Mouse (Mus musculus) limb, embryonic 13.5 days (tissue): ENCODE results near the gene Hacd2. TPM values are rescaled to one million over a fixed set of nuclear protein-coding genes. Genes with fewer than 3 reads are reported as not detected.

Experiments used
- ATAC-seq: fragments of 200-750 bp; cut with Nextera tagmentation; 2 replicates; pipeline ENCODE4 v1.8.0; 2017; ENCODE audit warnings: low read depth, moderate number of reproducible peaks, moderate TSS enrichment; ENCODE audit not compliant: low FRiP score
- H3K27ac ChIP-seq: fragments of 300-500 bp; sonication (generic); 2 replicates; pipeline ENCODE4 v1.5.1; 2015; ENCODE audit warnings: inconsistent platforms, mild to moderate bottlenecking, moderate library complexity
- H3K27me3 ChIP-seq: fragments of 300-500 bp; sonication (generic); 2 replicates; pipeline ENCODE4 v1.6.1; 2015; ENCODE audit warnings: mild to moderate bottlenecking, inconsistent platforms
- H3K36me3 ChIP-seq: fragments of 300-500 bp; sonication (generic); 2 replicates; pipeline ENCODE4 v1.6.1; 2015; ENCODE audit warnings: inconsistent platforms, mild to moderate bottlenecking, moderate library complexity
- H3K4me1 ChIP-seq: fragments of 300-500 bp; sonication (generic); 2 replicates; pipeline ENCODE4 v1.6.1; 2015; ENCODE audit warnings: inconsistent platforms
- H3K4me2 ChIP-seq: fragments of 300-500 bp; sonication (generic); replicated peaks from 2 replicates; pipeline ENCODE4 v1.6.1; 2015; ENCODE audit warnings: inconsistent platforms, mild to moderate bottlenecking, moderate library complexity
- H3K4me3 ChIP-seq: fragments of 300-500 bp; sonication (generic); 2 replicates; pipeline ENCODE4 v1.5.1; 2015; ENCODE audit warnings: moderate library complexity, mild to moderate bottlenecking, inconsistent platforms
- H3K9ac ChIP-seq: fragments of 300-500 bp; sonication (generic); 2 replicates; pipeline ENCODE4 v1.6.1; 2015; ENCODE audit warnings: mild to moderate bottlenecking, inconsistent platforms
- H3K9me3 ChIP-seq: fragments of 300-500 bp; sonication (generic); 2 replicates; pipeline ENCODE4 v1.6.1; 2016; ENCODE audit warnings: inconsistent platforms
- WGBS: fragments of 180-500 bp; shearing (Covaris S2); methylation state at CpG from one replicate; pipeline ENCODE4 v1.1.7; 2015; 5-methylcytosine and 5-hydroxymethylcytosine counted together
- polyA plus RNA-seq: library from polyadenylated mRNA; unstranded; fragments of >200 nt; fragmentation: Nextera tagmentation; extraction: Ambion mirVana; gene quantifications from 2 replicates; pipeline ENCODE4 v1.2.1, GENCODE M21; 2015

Gene Hacd2
- polyA plus RNA-seq, 1 experiment from 2014 or later, result 79.2 TPM

- Histone ChIP-seq H3K27me3 (no peaks in the 10 kb centered on the region; the same call in 1 of the 2 replicates), H3K36me3 (no peaks in the 10 kb centered on the region), H3K4me1 (peaks cover 47% of the 10 kb centered on the region), H3K4me3 (no peak overlapping the region), H3K27ac (no peak overlapping the region), H3K4me2 (no peak overlapping the region), H3K9me3 (no peaks in the 10 kb centered on the region), H3K9ac (no peak overlapping the region)
- WGBS, result 81% methylated on average over 10 of the region's 10 CpGs
- no peak for ATAC-seq
Observed at GRCm38 (mm10) chr16:34993694-34994330, 28.4 kb upstream of the Hacd2 start.

- peaks cover under 1% of the 10 kb centered on the region; the same call in 1 of the 2 replicates for H3K27me3 ChIP-seq
- H3K9ac ChIP-seq, result no peak overlapping the region
- 73% methylated on average over 9 of the region's 9 CpGs for WGBS
- H3K4me1 ChIP-seq, result peaks cover 47% of the 10 kb centered on the region
- H3K4me2 ChIP-seq, result no peak overlapping the region
- no peak overlapping the region for H3K27ac ChIP-seq
- no peak for ATAC-seq
- no peaks in the 10 kb centered on the region for H3K36me3 ChIP-seq
- no peak overlapping the region for H3K4me3 ChIP-seq
- H3K9me3 ChIP-seq, result no peaks in the 10 kb centered on the region
Observed at GRCm38 (mm10) chr16:34994641-34995141, 27.5 kb upstream of the Hacd2 start.

- Histone ChIP-seq H3K9me3 (no peaks in the 10 kb centered on the region), H3K4me1 (peaks cover 57% of the 10 kb centered on the region), H3K4me2 (no peak overlapping the region), H3K36me3 (no peaks in the 10 kb centered on the region), H3K27ac (peak overlapping the region; percentile 52; the same call in 1 of the 2 replicates), H3K27me3 (peaks cover 7% of the 10 kb centered on the region; the same call in 1 of the 2 replicates), H3K4me3 (no peak overlapping the region), H3K9ac (no peak overlapping the region)
- 43% methylated on average over 5 of the region's 5 CpGs for WGBS
- ATAC-seq, result no peak
Observed at GRCm38 (mm10) chr16:34996133-34996532, 26.1 kb upstream of the Hacd2 start.

GRCm38 (mm10) chr16:34997052-34997451 lies 25.2 kb upstream of the Hacd2 start:
- no peak for ATAC-seq
- Histone ChIP-seq H3K27ac (no peak overlapping the region), H3K9ac (no peak overlapping the region), H3K4me1 (peaks cover 54% of the 10 kb centered on the region), H3K4me3 (no peak overlapping the region), H3K36me3 (no peaks in the 10 kb centered on the region), H3K27me3 (peaks cover 7% of the 10 kb centered on the region; the same call in 1 of the 2 replicates), H3K9me3 (no peaks in the 10 kb centered on the region), H3K4me2 (no peak overlapping the region)
- 63% methylated on average over 4 of the region's 4 CpGs for WGBS

GRCm38 (mm10) chr16:34997576-34997975 lies 24.7 kb upstream of the Hacd2 start:
- Histone ChIP-seq H3K4me2 (no peak overlapping the region), H3K9ac (no peak overlapping the region), H3K27me3 (peaks cover 7% of the 10 kb centered on the region; the same call in 1 of the 2 replicates), H3K4me3 (no peak overlapping the region), H3K4me1 (peaks cover 53% of the 10 kb centered on the region), H3K36me3 (no peaks in the 10 kb centered on the region), H3K9me3 (no peaks in the 10 kb centered on the region), H3K27ac (no peak overlapping the region)
- WGBS, result 67% methylated on average over 10 of the region's 10 CpGs
- no peak for ATAC-seq

- Histone ChIP-seq H3K36me3 (no peaks in the 10 kb centered on the region), H3K4me2 (no peak overlapping the region), H3K4me1 (peaks cover 50% of the 10 kb centered on the region), H3K9me3 (no peaks in the 10 kb centered on the region; the same call in 1 of the 2 replicates), H3K27me3 (peaks cover 7% of the 10 kb centered on the region; the same call in 1 of the 2 replicates), H3K9ac (no peak overlapping the region), H3K27ac (no peak overlapping the region), H3K4me3 (no peak overlapping the region)
- ATAC-seq, result no peak
- 83% methylated on average over 3 of the region's 3 CpGs for WGBS
Observed at GRCm38 (mm10) chr16:34999016-34999415, 23.2 kb upstream of the Hacd2 start.

- Histone ChIP-seq H3K27ac (no peak overlapping the region), H3K27me3 (peaks cover 7% of the 10 kb centered on the region; the same call in 1 of the 2 replicates), H3K9ac (no peak overlapping the region), H3K9me3 (no peaks in the 10 kb centered on the region; the same call in 1 of the 2 replicates), H3K36me3 (no peaks in the 10 kb centered on the region), H3K4me2 (peak overlapping the region; percentile 54), H3K4me1 (peaks cover 40% of the 10 kb centered on the region), H3K4me3 (no peak overlapping the region)
- no peak for ATAC-seq
- WGBS, result 35% methylated on average over 11 of the region's 11 CpGs
Observed at GRCm38 (mm10) chr16:34999986-35000385, 22.2 kb upstream of the Hacd2 start.

- peak overlapping the region; percentile 5; the same call in 1 of the 2 replicates for H3K4me3 ChIP-seq
Observed at GRCm38 (mm10) chr16:35000923-35001560, 21.2 kb upstream of the Hacd2 start.

GRCm38 (mm10) chr16:35004356-35004755 lies 17.9 kb upstream of the Hacd2 start:
- 86% methylated on average over 5 of the region's 5 CpGs for WGBS
- no peak for ATAC-seq
- H3K36me3 ChIP-seq, result no peaks in the 10 kb centered on the region

More at GRCm38 (mm10) chr16:35000923-35001560, 21.2 kb upstream of the Hacd2 start:
- Histone ChIP-seq H3K9me3 (no peaks in the 10 kb centered on the region; the same call in 1 of the 2 replicates), H3K9ac (no peak overlapping the region), H3K27me3 (peaks cover 7% of the 10 kb centered on the region; the same call in 1 of the 2 replicates), H3K4me2 (peak overlapping the region; percentile 54), H3K27ac (no peak overlapping the region), H3K4me1 (peaks cover 33% of the 10 kb centered on the region), H3K36me3 (no peaks in the 10 kb centered on the region)
- WGBS, result 4% methylated on average over 10 of the region's 10 CpGs
- ATAC-seq, result no peak

GRCm38 (mm10) chr16:35004756-35005155 lies 17.5 kb upstream of the Hacd2 start:
- Histone ChIP-seq H3K4me3 (no peak overlapping the region), H3K9ac (no peak overlapping the region), H3K27me3 (peaks cover 6% of the 10 kb centered on the region; the same call in 1 of the 2 replicates), H3K4me1 (peaks cover 20% of the 10 kb centered on the region), H3K4me2 (no peak overlapping the region), H3K27ac (no peak overlapping the region), H3K36me3 (no peaks in the 10 kb centered on the region), H3K9me3 (no peaks in the 10 kb centered on the region; the same call in 1 of the 2 replicates)
- WGBS, result 88% methylated on average over 2 of the region's 2 CpGs
- no peak for ATAC-seq

More at GRCm38 (mm10) chr16:35004356-35004755, 17.9 kb upstream of the Hacd2 start:
- peaks cover 7% of the 10 kb centered on the region; the same call in 1 of the 2 replicates for H3K27me3 ChIP-seq
- no peaks in the 10 kb centered on the region; the same call in 1 of the 2 replicates for H3K9me3 ChIP-seq
- H3K27ac ChIP-seq, result no peak overlapping the region
- no peak overlapping the region for H3K4me3 ChIP-seq
- no peak overlapping the region for H3K4me2 ChIP-seq
- H3K9ac ChIP-seq, result no peak overlapping the region
- peaks cover 20% of the 10 kb centered on the region for H3K4me1 ChIP-seq

- Histone ChIP-seq H3K27ac (no peak overlapping the region), H3K9ac (no peak overlapping the region), H3K4me1 (peaks cover 5% of the 10 kb centered on the region), H3K4me2 (no peak overlapping the region), H3K9me3 (no peaks in the 10 kb centered on the region; the same call in 1 of the 2 replicates), H3K27me3 (no peaks in the 10 kb centered on the region), H3K36me3 (no peaks in the 10 kb centered on the region), H3K4me3 (no peak overlapping the region)
- ATAC-seq, result no peak
- 72% methylated on average over 5 of the region's 5 CpGs for WGBS
Observed at GRCm38 (mm10) chr16:35006251-35006650, 16.0 kb upstream of the Hacd2 start.

- Histone ChIP-seq H3K4me3 (no peak overlapping the region), H3K4me2 (no peak overlapping the region), H3K9me3 (no peaks in the 10 kb centered on the region; the same call in 1 of the 2 replicates), H3K27ac (no peak overlapping the region), H3K36me3 (no peaks in the 10 kb centered on the region), H3K4me1 (no peaks in the 10 kb centered on the region), H3K27me3 (no peaks in the 10 kb centered on the region), H3K9ac (no peak overlapping the region)
- no peak for ATAC-seq
- 75% methylated on average over 1 of the region's 1 CpGs for WGBS
Observed at GRCm38 (mm10) chr16:35007361-35007760, 14.9 kb upstream of the Hacd2 start.
